Mouse (Mus musculus) leukemia stem cell, adult 10-12 weeks (primary cell): ENCODE results near the gene Cass4. TPM values are rescaled to one million over a fixed set of nuclear protein-coding genes. Genes with fewer than 3 reads are reported as not detected.

Experiments used
- polyA plus RNA-seq: library from polyadenylated mRNA; stranded (reverse); fragments of >175 nt; gene quantifications from 2 replicates; pipeline ENCODE4 v1.2.3, GENCODE M21; 2012; ENCODE audit warnings: low replicate concordance

Gene Cass4
- 0.17 and 0.36 TPM in 2 replicates for polyA plus RNA-seq

DNA sequence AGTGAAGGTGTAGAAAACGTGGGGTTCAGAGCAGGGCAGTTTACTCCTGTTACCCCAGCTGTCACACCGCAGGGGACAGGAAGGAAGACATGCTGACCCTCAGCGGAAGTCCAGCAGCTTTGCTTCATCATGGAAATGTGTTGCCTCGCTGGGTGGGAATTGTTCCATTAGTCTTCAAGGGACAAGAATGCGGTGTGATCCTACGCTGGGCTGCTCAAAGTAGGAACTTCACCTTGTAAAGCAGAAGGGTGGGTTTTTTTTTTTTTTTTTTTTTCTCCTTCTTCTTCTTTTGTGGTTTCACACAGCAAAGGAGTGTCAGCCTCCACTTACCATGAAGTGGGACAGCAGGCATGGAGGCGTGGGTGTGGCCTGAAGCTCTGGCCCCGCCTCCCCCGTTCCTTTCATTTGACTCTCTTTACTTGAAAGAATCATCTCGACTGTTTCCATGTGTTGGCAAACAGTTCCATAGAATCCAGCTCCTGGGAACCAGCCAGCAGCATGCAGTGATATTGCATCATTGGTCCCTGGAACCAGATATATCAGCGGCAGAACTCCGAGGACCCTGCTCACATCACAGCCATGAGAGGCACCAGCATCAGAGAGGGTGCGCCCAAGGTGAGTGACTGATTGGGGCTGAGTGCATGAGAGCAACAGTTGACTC is at the start of gene Cass4:
Gene Cass4, plus strand, starts transcription at position 404 of the 661 bp plus-strand sequence.

GRCm38 (mm10) chr2:172345258-172345738 is 48.3 kb upstream of the Cass4 start, which contains the start of gene Fam210b:
Gene Fam210b, plus strand, starts transcription at chr2:172345565.

DNA sequence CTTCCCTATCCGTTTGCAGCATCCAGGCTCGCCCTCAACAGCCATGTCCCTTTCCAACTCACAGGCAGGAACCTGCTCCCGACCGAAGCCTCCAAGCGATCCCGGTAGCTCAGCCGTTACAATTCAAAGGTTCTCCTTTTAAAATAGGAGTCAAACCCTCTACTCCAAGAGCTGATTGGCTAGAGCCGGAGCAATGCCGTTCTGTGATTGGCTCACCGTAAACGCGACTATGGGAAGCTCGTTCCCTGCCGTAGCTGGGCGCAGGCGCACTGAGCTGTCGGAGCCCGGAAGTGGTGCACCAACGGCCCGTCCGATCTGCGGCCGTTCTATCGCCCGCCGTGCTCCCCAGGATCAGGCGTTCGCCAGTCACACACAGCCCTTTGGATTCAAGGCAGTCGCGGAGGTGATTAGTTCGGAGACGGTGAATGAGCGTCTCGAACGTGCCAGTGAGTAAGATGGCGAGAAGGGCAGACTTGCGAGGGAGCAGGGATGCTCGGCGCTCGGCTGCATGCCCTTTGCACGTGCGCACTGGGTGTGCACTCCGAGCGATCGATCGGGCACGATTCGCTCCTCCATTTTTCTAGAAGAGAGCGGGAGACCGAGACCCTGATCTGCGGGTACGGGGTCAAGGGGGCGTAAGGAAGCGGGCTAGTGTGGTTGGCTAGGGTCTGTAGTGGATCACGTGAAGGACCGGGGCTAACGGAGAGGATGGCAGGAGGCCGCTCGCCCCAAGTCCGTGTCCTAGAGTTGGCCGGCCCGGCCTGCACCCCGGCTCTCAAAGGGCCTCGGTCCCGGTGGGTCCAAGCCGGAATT is 23.0 kb upstream of the Cass4 start, which contains the start of the genes Aurka and Cstf1:
Gene Aurka, minus strand, starts transcription at position 125 of the 813 bp plus-strand sequence.
Gene Cstf1, plus strand, starts transcription at position 271 of the 813 bp plus-strand sequence.

GRCm38 (mm10) chr2:172439843-172440639 is 46.4 kb downstream of the Cass4 start, which contains the start of gene Rtf2:
Gene Rtf2, plus strand, starts transcription at chr2:172440556.

GRCm38 (mm10) chr2:172458496-172458895 is 64.9 kb downstream of the Cass4 start, which contains the start of gene Gcnt7:
Gene Gcnt7, minus strand, starts transcription at chr2:172458596.

GRCm38 (mm10) chr2:172472318-172472717 is 78.7 kb downstream of the Cass4 start, which contains the start of gene Fam209:
Gene Fam209, plus strand, starts transcription at chr2:172472520.

Other genes starting within 250 kb of the Cass4 start
- not detected in 2 replicates for gene Mc3r, start 145.3 kb upstream of the Cass4 start, polyA plus RNA-seq
- gene Fam210b, start 48.2 kb upstream of the Cass4 start, polyA plus RNA-seq, result 39.8 and 42.5 TPM in 2 replicates
- 16.7 and 42.4 TPM in 2 replicates for gene Aurka, start 23.3 kb upstream of the Cass4 start, polyA plus RNA-seq
- 3.8 and 19.3 TPM in 2 replicates for gene Cstf1, start 23.1 kb upstream of the Cass4 start, polyA plus RNA-seq
- gene Rtf2, start 46.8 kb downstream of the Cass4 start, polyA plus RNA-seq, result 14.3 and 25.4 TPM in 2 replicates
- not detected in 2 replicates for gene Gcnt7, start 64.8 kb downstream of the Cass4 start, polyA plus RNA-seq
- gene Fam209, start 78.7 kb downstream of the Cass4 start, polyA plus RNA-seq, result not detected in 2 replicates
- gene Tfap2c, start 155.8 kb downstream of the Cass4 start, polyA plus RNA-seq, result not detected in 2 replicates